Mouse (Mus musculus) embryo, embryonic 9.5 days (tissue): ENCODE measurements around the gene Fam196b.
A peak's percentile ranks its signal among the peaks of the same experiment; 100 is the strongest.

Source experiments
- DNase-seq: peaks from one replicate; pipeline ENCODE4 v3.0.0-alpha.2; 2017; ENCODE audit errors: extremely low spot score

The Fam196b gene

GRCm38 (mm10) chr11:34406309-34406708 is 91.7 kb downstream of the Fam196b start:
- DNase-seq, result no peak

- no peak for DNase-seq
Measured at GRCm38 (mm10) chr11:34406850-34407249, 92.2 kb downstream of the Fam196b start.

GRCm38 (mm10) chr11:34415884-34416618 is 101.4 kb downstream of the Fam196b start:
- DNase-seq, result no peak

- DNase-seq, result no peak
Measured at GRCm38 (mm10) chr11:34416619-34416979, 102.0 kb downstream of the Fam196b start.

- no peak for DNase-seq
Measured at GRCm38 (mm10) chr11:34421061-34421460, 106.4 kb downstream of the Fam196b start.

GRCm38 (mm10) chr11:34424546-34424945 is 109.9 kb downstream of the Fam196b start:
- DNase-seq, result no peak

GRCm38 (mm10) chr11:34427212-34427611 is 112.6 kb downstream of the Fam196b start:
- no peak for DNase-seq

- no peak for DNase-seq
Measured at GRCm38 (mm10) chr11:34430940-34431339, 116.3 kb downstream of the Fam196b start.

- DNase-seq, result no peak
Measured at GRCm38 (mm10) chr11:34431371-34431770, 116.7 kb downstream of the Fam196b start.

GRCm38 (mm10) chr11:34431978-34432377 is 117.4 kb downstream of the Fam196b start:
- no peak for DNase-seq

- no peak for DNase-seq
Measured at GRCm38 (mm10) chr11:34437446-34437845, 122.8 kb downstream of the Fam196b start.

- DNase-seq, result no peak
Measured at GRCm38 (mm10) chr11:34438429-34438828, 123.8 kb downstream of the Fam196b start.

GRCm38 (mm10) chr11:34447891-34448290 is 133.3 kb downstream of the Fam196b start:
- peak; percentile 68 for DNase-seq

GRCm38 (mm10) chr11:34449944-34450343 is 135.3 kb downstream of the Fam196b start:
- DNase-seq, result no peak

- no peak for DNase-seq
Measured at GRCm38 (mm10) chr11:34467056-34467455, 152.4 kb downstream of the Fam196b start.

- DNase-seq, result no peak
Measured at GRCm38 (mm10) chr11:34468571-34468970, 153.9 kb downstream of the Fam196b start.

- DNase-seq, result no peak
Measured at GRCm38 (mm10) chr11:34469792-34470191, 155.2 kb downstream of the Fam196b start.
